Mouse (Mus musculus) neural tube, embryonic 11.5 days (tissue): ENCODE results near the gene Hdac11. TPM values are rescaled to one million over a fixed set of nuclear protein-coding genes. Genes with fewer than 3 reads are reported as not detected.

Source experiments
- ATAC-seq: fragments of 200-750 bp; cut with Nextera tagmentation; 2 replicates; pipeline ENCODE4 v1.8.0; 2017; ENCODE audit warnings: moderate number of reproducible peaks, mild to moderate bottlenecking, moderate TSS enrichment, moderate library complexity; ENCODE audit not compliant: insufficient read depth, low FRiP score, low TSS enrichment
- DNase-seq: peaks from one replicate; pipeline ENCODE4 v3.0.0-alpha.2; 2015; ENCODE audit warnings: low spot score
- H3K27ac ChIP-seq: fragments of 300-500 bp; sonication (generic); 2 replicates; pipeline ENCODE4 v1.5.1; 2014; ENCODE audit warnings: low read depth, mild to moderate bottlenecking, low read length
- H3K27me3 ChIP-seq: fragments of 300-500 bp; sonication (generic); 2 replicates; pipeline ENCODE4 v1.6.1; 2014; ENCODE audit warnings: mild to moderate bottlenecking, low read length, mixed read lengths; ENCODE audit not compliant: control insufficient read depth, insufficient read depth
- H3K36me3 ChIP-seq: fragments of 300-500 bp; sonication (generic); 2 replicates; pipeline ENCODE4 v1.6.1; 2014; ENCODE audit warnings: mild to moderate bottlenecking, low read length, moderate library complexity, mixed read lengths; ENCODE audit not compliant: control insufficient read depth, insufficient read depth
- H3K4me1 ChIP-seq: fragments of 300-500 bp; sonication (generic); 2 replicates; pipeline ENCODE4 v1.6.1; 2014; ENCODE audit warnings: low read length, mixed read lengths; ENCODE audit not compliant: control insufficient read depth, insufficient read depth
- H3K4me2 ChIP-seq: fragments of 300-500 bp; sonication (generic); 2 replicates; pipeline ENCODE4 v1.6.1; 2014; ENCODE audit warnings: low read depth, mild to moderate bottlenecking, moderate library complexity
- H3K4me3 ChIP-seq: fragments of 300-500 bp; sonication (generic); 2 replicates; pipeline ENCODE4 v1.5.1; 2014; ENCODE audit warnings: low read depth, low read length
- H3K9ac ChIP-seq: fragments of 300-500 bp; sonication (generic); 2 replicates; pipeline ENCODE4 v1.6.1; 2014; ENCODE audit warnings: mild to moderate bottlenecking, low read length
- H3K9me3 ChIP-seq: fragments of 300-500 bp; sonication (generic); 2 replicates; pipeline ENCODE4 v1.6.1; 2016; ENCODE audit warnings: low read length; ENCODE audit not compliant: control insufficient read depth
- WGBS: fragments of 180-500 bp; shearing (Covaris S2); extraction: QIAGEN DNeasy Blood & Tissue Kit; methylation state at CpG from one replicate; pipeline ENCODE4 v1.1.7; 2014; 5-methylcytosine and 5-hydroxymethylcytosine counted together
- polyA plus RNA-seq: library from polyadenylated mRNA; unstranded; fragments of >200 nt; fragmentation: Nextera tagmentation; extraction: Ambion mirVana; gene quantifications from 2 replicates; pipeline ENCODE4 v1.2.1, GENCODE M21; 2014

Hdac11 gene
- polyA plus RNA-seq, 1 experiment from 2014 or later: 15.0 TPM

DNA sequence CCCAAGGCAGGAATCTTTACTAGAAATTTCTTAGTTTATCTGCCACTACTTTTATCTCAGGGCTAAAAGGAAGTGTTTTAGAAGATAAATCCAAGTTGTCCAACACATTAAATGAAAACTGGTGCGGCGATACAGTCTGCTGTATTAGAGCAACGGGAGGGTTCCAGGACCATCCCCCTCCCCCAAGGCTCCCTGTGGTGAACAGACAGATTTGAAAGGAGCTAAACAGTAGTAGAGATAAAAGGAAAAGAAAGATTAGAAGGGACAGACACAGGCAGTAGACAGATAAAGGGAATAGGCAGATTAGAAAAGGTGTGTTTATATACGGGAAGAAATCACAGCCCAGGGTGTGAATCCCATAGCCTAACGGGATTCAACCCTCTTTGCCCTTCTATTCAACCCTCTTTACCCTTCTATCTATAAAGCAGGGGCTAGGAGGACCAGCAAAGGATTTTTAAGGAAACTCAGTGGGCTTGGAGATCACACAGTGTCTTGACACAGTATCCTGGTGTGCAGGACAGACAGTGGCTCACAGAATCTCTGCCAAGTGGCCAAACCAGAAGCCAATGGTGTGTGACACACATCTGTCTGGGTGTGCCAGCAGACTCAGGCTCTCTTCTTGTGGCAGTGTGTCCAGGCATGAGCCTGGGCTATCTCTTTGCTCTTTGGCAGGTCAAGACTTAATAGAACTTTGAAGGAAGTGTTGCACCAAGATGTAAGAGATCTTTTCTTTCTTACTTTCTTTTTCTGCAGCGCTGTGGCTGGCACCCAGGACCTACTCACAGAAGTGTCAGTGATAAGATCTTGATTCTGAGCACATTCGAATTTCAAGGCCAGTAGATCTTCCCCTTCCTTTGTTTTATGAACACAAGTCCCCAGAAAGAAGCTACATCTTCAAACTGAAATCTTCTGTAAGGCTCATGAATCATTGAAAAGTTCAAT lies 31.9 kb upstream of the Hdac11 start:
- WGBS: 58% methylated on average over 7 of the region's 7 CpGs
- no peaks in the 10 kb centered on the region for H3K27me3 ChIP-seq
- no peak for DNase-seq
- no peak overlapping the region for H3K9ac ChIP-seq
- H3K9me3 ChIP-seq: no peaks in the 10 kb centered on the region
- no peak overlapping the region for H3K27ac ChIP-seq
- no peak overlapping the region for H3K4me2 ChIP-seq
- H3K4me1 ChIP-seq: no peaks in the 10 kb centered on the region
- H3K4me3 ChIP-seq: no peak overlapping the region
- ATAC-seq: no peak
- H3K36me3 ChIP-seq: no peaks in the 10 kb centered on the region

DNA sequence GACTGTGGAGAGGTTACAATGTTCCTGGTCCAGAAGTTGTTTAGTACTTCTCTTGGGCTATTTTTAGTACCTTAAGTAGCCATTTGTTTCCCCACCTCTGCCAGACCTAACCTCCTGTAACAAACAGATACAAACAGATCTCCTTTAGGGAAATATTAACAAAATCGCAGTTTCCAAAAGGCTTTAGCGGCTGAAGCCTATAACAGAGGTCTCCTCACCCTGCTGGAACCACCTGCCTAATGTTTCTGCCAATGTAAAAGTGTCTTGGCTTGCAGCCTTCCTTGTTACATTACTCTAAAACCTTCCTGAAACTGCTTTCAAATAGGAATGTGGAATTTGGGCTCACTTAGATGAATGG lies 31.3 kb upstream of the Hdac11 start:
- no peaks in the 10 kb centered on the region for H3K4me1 ChIP-seq
- no peak overlapping the region for H3K9ac ChIP-seq
- 89% methylated on average over 2 of the region's 2 CpGs for WGBS
- no peak overlapping the region for H3K4me2 ChIP-seq
- no peak overlapping the region for H3K4me3 ChIP-seq
- ATAC-seq (no peak), DNase-seq (no peak)
- no peaks in the 10 kb centered on the region for H3K36me3 ChIP-seq
- H3K27me3 ChIP-seq: no peaks in the 10 kb centered on the region
- H3K27ac ChIP-seq: no peak overlapping the region
- no peaks in the 10 kb centered on the region for H3K9me3 ChIP-seq

GRCm38 (mm10) chr6:91128996-91129395 lies 27.5 kb upstream of the Hdac11 start:
- Histone ChIP-seq H3K4me1 (no peaks in the 10 kb centered on the region), H3K4me3 (no peak overlapping the region), H3K4me2 (no peak overlapping the region), H3K27ac (no peak overlapping the region), H3K9me3 (no peaks in the 10 kb centered on the region), H3K36me3 (no peaks in the 10 kb centered on the region), H3K9ac (no peak overlapping the region), H3K27me3 (no peaks in the 10 kb centered on the region)
- no peak for DNase-seq
- ATAC-seq: no peak
- 55% methylated on average over 4 of the region's 4 CpGs for WGBS

GRCm38 (mm10) chr6:91130856-91131255 lies 25.6 kb upstream of the Hdac11 start:
- no peak overlapping the region for H3K4me3 ChIP-seq
- DNase-seq (no peak), ATAC-seq (no peak)
- H3K36me3 ChIP-seq: no peaks in the 10 kb centered on the region
- no peaks in the 10 kb centered on the region for H3K9me3 ChIP-seq
- H3K4me2 ChIP-seq: no peak overlapping the region
- WGBS: 55% methylated on average over 1 of the region's 1 CpGs
- no peaks in the 10 kb centered on the region for H3K4me1 ChIP-seq
- H3K27me3 ChIP-seq: no peaks in the 10 kb centered on the region
- H3K27ac ChIP-seq: no peak overlapping the region
- no peak overlapping the region for H3K9ac ChIP-seq

GRCm38 (mm10) chr6:91137343-91137956 lies 19.0 kb upstream of the Hdac11 start:
- Histone ChIP-seq H3K27me3 (no peaks in the 10 kb centered on the region), H3K4me1 (no peaks in the 10 kb centered on the region), H3K4me3 (no peak overlapping the region), H3K36me3 (no peaks in the 10 kb centered on the region), H3K9ac (no peak overlapping the region), H3K9me3 (no peaks in the 10 kb centered on the region), H3K27ac (no peak overlapping the region), H3K4me2 (no peak overlapping the region)
- 86% methylated on average over 10 of the region's 10 CpGs for WGBS
- DNase-seq (no peak), ATAC-seq (no peak)

GRCm38 (mm10) chr6:91139846-91140245 lies 16.6 kb upstream of the Hdac11 start:
- DNase-seq (peak; percentile 72), ATAC-seq (no peak)
- Histone ChIP-seq H3K4me3 (no peak overlapping the region), H3K4me1 (no peaks in the 10 kb centered on the region), H3K9me3 (no peaks in the 10 kb centered on the region), H3K9ac (no peak overlapping the region), H3K36me3 (no peaks in the 10 kb centered on the region), H3K27me3 (no peaks in the 10 kb centered on the region), H3K27ac (no peak overlapping the region), H3K4me2 (no peak overlapping the region)
- 27% methylated on average over 4 of the region's 4 CpGs for WGBS

DNA sequence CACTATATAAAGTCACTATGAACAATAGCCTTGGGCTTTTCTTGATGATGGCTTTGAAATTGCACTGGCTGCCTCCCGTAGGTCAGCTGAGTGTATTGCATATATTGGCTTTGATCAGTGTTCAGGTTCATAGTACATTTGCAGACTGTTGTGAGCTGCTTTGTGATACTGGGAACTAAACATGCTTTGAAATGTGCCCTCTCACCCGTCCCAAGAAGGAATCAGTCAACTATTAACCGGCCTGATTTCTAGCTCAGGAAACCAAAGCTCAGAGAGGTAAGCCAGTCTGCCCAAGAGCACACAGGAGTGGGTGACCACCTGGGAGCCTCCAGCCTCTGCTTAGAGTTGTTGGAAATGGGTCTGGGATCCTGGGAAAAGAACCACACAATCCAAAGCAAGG lies 11.4 kb upstream of the Hdac11 start:
- no peak for DNase-seq
- H3K4me1 ChIP-seq: no peaks in the 10 kb centered on the region
- H3K9me3 ChIP-seq: no peaks in the 10 kb centered on the region
- H3K27me3 ChIP-seq: no peaks in the 10 kb centered on the region
- H3K27ac ChIP-seq: no peak overlapping the region
- no peak for ATAC-seq
- no peak overlapping the region for H3K9ac ChIP-seq
- no peak overlapping the region for H3K4me2 ChIP-seq
- 77% methylated on average over 3 of the region's 3 CpGs for WGBS
- no peaks in the 10 kb centered on the region for H3K36me3 ChIP-seq
- no peak overlapping the region for H3K4me3 ChIP-seq

- ATAC-seq (no peak), DNase-seq (no peak)
- WGBS: 82% methylated on average over 5 of the region's 5 CpGs
- H3K36me3 ChIP-seq: no peaks in the 10 kb centered on the region
- no peak overlapping the region for H3K27ac ChIP-seq
- no peaks in the 10 kb centered on the region for H3K27me3 ChIP-seq
- H3K9me3 ChIP-seq: no peaks in the 10 kb centered on the region
- no peak overlapping the region for H3K9ac ChIP-seq
- no peaks in the 10 kb centered on the region for H3K4me1 ChIP-seq
- H3K4me2 ChIP-seq: no peak overlapping the region
- no peak overlapping the region for H3K4me3 ChIP-seq
Observed at GRCm38 (mm10) chr6:91145572-91145971, 10.9 kb upstream of the Hdac11 start.
